Mouse (Mus musculus) CH12.LX (cell line): ENCODE results near the gene Wdr59.

Source experiments
- JUND ChIP-seq: conservative IDR thresholded peaks from 2 replicates; pipeline ENCODE4 v1.6.1; 2011; ENCODE audit warnings: low read depth, low read length, improper control_type of control experiment
- NELFE ChIP-seq: IDR thresholded peaks from 2 replicates; pipeline ENCODE4 v1.6.1; 2011; ENCODE audit warnings: low read depth, low read length, improper control_type of control experiment
- POLR2A ChIP-seq: IDR thresholded peaks from 2 replicates; pipeline ENCODE4 v1.6.1; 2011; ENCODE audit warnings: low read depth, mild to moderate bottlenecking, improper control_type of control experiment, low read length
- USF2 ChIP-seq: conservative IDR thresholded peaks from 2 replicates; pipeline ENCODE4 v1.6.1; 2011; ENCODE audit warnings: low read depth, low read length, improper control_type of control experiment

- no peak for TF ChIP-seq USF2
- no peak for TF ChIP-seq JUND
- TF ChIP-seq POLR2A = no peak
- TF ChIP-seq NELFE = no peak
These were observed 48.0 kb upstream of the Wdr59 start for GRCm38 (mm10) chr8:111569926-111570325.
